Mouse (Mus musculus): ENCODE results near the gene Tbl1xr1. TPM values are rescaled to one million over a fixed set of nuclear protein-coding genes. Genes with fewer than 3 reads are reported as not detected.

Gene Tbl1xr1
- polyA plus RNA-seq, 1 experiment from 2014 or later, result 10.0 TPM

DNA sequence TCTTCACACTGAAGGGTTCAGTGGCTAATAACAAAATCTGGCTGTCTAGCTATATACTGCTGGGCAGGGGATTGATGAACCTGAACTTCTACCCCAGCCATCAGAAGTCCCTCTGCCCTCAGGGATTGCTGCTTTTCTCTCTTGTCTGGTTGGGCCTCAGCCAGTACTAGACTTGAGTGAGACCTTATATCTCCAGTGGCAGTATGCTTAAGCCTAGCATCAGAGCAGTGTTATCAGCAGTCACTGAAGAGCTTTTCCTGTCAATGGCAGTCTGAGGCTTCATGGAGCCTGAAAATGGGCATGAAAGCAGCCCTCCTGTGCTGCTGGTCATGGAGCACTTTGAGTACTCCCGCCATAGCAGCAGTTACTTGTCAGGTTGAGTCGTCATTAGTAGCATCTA lies 46.7 kb downstream of the Tbl1xr1 start:
- Histone ChIP-seq H3K27ac (no peak overlapping the region), H3K4me1 (replicated peaks) (peaks cover 29% of the 10 kb centered on the region)
- no peak for ATAC-seq (replicated peaks; ENCODE audit: insufficient number of reproducible peaks, insufficient read depth, low FRiP score, low read depth)

DNA sequence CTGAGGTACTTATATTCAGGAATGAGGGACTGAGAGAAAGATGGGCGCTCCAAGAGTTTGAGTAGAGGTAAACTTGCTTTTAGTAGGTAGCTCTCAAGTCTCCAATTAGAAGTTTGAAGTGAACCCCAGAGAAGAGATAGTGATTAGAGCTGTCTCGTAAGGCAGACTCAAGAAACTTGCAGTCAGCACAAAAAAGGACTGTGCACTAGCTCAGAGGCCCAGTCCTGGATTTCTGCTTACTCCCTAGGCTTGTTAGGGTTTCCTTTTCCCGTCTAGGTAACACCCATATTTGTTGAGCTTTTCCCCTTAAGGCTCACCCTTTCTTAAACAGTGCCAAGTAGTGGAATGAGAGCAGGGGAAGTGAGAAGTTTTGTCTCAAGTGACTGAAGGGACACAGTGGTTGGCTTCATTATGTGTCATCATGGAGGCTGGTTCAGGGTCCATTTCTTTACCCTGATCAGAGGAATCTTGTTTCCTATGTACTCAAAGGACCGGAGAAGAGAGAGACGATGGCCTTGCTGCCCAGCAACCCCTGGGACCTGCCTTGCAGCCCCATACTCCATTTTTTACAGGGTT lies 49.9 kb downstream of the Tbl1xr1 start:
- Histone ChIP-seq H3K4me3 (no peak overlapping the region), H3K36me3 (no peaks in the 10 kb centered on the region), H3K27me3 (no peaks in the 10 kb centered on the region), H3K4me2 (no peak overlapping the region), H3K27ac (no peak overlapping the region), H3K9ac (no peak overlapping the region), H3K9me3 (replicated peaks) (no peaks in the 10 kb centered on the region), H3K4me1 (replicated peaks) (peaks cover 30% of the 10 kb centered on the region)
- WGBS, result 87% methylated on average over 5 of the region's 5 CpGs
- ATAC-seq (replicated peaks; ENCODE audit: insufficient number of reproducible peaks, insufficient read depth, low FRiP score, low read depth), result no peak

More for the DNA sequence above, 46.7 kb downstream of the Tbl1xr1 start:
- no peaks in the 10 kb centered on the region for H3K27me3 ChIP-seq
- no peak overlapping the region for H3K9ac ChIP-seq
- no peak overlapping the region for H3K4me2 ChIP-seq
- H3K9me3 ChIP-seq (replicated peaks), result no peaks in the 10 kb centered on the region
- no peaks in the 10 kb centered on the region for H3K36me3 ChIP-seq
- WGBS, result 27% methylated on average over 2 of the region's 2 CpGs
- no peak overlapping the region for H3K4me3 ChIP-seq

DNA sequence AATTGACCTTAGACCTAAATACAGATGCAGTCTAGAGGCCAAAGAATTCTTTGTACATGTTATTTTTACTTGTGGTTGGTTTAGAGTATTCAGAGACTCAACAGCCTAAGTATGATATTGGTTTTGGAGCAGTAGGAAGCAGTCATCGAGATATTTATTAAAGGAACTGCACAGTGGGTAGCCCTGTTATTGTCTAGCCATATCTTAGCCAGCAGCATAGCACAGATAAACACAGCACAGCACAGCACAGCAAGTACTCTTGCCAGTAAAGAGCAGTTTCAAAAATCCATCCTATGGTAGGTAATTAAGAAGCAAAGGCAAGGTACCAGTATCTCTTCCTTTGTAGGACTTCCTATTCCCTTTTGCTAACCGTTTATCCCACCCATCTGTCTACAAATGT lies 54.8 kb downstream of the Tbl1xr1 start:
- no peaks in the 10 kb centered on the region for H3K27me3 ChIP-seq
- no peak overlapping the region for H3K4me2 ChIP-seq
- WGBS, result 76% methylated on average over 2 of the region's 2 CpGs

DNA sequence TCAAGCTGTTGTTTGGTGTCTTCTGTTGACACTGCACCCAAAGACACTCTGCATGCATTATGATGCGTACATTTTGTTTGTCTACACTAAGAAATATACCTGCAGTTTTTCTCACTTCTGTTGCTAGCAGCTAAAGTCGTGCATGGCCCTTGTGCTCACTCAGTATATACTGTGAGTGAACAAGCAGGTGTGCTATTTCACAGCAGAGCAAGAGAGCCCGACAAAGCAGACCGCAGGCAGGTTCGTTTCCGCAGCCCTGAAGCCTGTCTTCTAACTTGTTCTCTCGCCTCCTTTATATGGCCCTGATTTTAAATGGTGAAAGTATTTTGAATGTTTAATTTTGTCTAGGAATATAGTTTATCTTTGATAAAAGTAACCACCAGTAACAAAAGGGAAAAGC lies 57.2 kb downstream of the Tbl1xr1 start:
- no peak overlapping the region for H3K9ac ChIP-seq
- 92% methylated on average over 7 of the region's 7 CpGs for WGBS
- ATAC-seq (replicated peaks; ENCODE audit: insufficient number of reproducible peaks, insufficient read depth, low FRiP score, low read depth), result no peak
- H3K4me2 ChIP-seq, result no peak overlapping the region
- no peak overlapping the region for H3K4me3 ChIP-seq
- peaks cover 16% of the 10 kb centered on the region for H3K4me1 ChIP-seq (replicated peaks)
- H3K36me3 ChIP-seq, result no peaks in the 10 kb centered on the region
- no peak overlapping the region for H3K27ac ChIP-seq
- no peaks in the 10 kb centered on the region for H3K27me3 ChIP-seq
- H3K9me3 ChIP-seq (replicated peaks), result no peaks in the 10 kb centered on the region

More for the DNA sequence above, 54.8 kb downstream of the Tbl1xr1 start:
- H3K36me3 ChIP-seq, result no peaks in the 10 kb centered on the region
- H3K9ac ChIP-seq, result no peak overlapping the region
- H3K9me3 ChIP-seq (replicated peaks), result no peaks in the 10 kb centered on the region
- H3K4me3 ChIP-seq, result no peak overlapping the region
- no peak for ATAC-seq (replicated peaks; ENCODE audit: insufficient number of reproducible peaks, insufficient read depth, low FRiP score, low read depth)
- no peak overlapping the region for H3K27ac ChIP-seq
- peaks cover 9% of the 10 kb centered on the region for H3K4me1 ChIP-seq (replicated peaks)

DNA sequence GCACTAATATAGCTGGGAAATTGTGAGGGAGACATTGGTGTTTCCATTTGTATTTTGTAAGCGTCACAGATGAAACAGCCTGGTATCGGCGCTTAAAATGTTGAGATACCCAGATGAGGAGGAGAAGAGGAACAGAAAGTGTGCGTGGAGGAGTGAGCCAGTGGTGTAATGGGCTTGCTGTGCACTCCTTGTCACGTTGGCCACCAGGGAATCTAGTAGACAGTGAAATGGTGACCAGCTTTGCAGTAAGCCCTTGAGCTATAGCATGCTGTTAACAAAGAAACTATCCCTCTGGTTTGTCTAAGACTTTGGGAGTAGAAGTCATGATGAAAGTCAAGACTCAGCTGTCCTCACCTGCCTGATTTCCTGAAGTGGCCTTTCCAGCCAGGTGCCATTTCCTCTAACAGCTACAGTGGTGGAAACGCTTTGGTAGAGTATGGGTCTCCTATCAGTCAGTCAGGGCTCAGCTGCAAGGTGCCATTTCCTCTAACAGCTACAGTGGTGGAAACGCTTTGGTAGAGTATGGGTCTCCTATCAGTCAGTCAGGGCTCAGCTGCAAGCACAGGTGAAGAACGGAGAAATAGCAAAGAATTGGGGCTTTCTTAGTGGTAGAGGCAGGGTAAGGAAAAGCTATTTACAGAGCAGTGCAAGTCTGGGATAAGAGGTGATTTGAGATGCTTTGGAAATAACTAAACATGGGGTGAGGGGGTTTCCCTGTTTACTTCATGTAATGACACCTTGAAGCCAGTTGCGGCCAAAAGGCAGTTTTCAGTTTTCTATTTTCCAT lies 61.5 kb downstream of the Tbl1xr1 start:
- 0 out of 2 replicates have a peak overlapping the region, but pooled peaks have one; percentile 9 for H3K27ac ChIP-seq
- ATAC-seq (replicated peaks; ENCODE audit: insufficient number of reproducible peaks, insufficient read depth, low FRiP score, low read depth), result no peak
- no peaks in the 10 kb centered on the region for H3K27me3 ChIP-seq
- H3K4me2 ChIP-seq, result no peak overlapping the region
- no peaks in the 10 kb centered on the region for H3K36me3 ChIP-seq
- no peaks in the 10 kb centered on the region for H3K9me3 ChIP-seq (replicated peaks)
- WGBS, result 78% methylated on average over 9 of the region's 9 CpGs
- no peak overlapping the region for H3K4me3 ChIP-seq
- H3K9ac ChIP-seq, result no peak overlapping the region
- H3K4me1 ChIP-seq (replicated peaks), result peaks cover 7% of the 10 kb centered on the region; the same call in 1 of the 2 replicates

DNA sequence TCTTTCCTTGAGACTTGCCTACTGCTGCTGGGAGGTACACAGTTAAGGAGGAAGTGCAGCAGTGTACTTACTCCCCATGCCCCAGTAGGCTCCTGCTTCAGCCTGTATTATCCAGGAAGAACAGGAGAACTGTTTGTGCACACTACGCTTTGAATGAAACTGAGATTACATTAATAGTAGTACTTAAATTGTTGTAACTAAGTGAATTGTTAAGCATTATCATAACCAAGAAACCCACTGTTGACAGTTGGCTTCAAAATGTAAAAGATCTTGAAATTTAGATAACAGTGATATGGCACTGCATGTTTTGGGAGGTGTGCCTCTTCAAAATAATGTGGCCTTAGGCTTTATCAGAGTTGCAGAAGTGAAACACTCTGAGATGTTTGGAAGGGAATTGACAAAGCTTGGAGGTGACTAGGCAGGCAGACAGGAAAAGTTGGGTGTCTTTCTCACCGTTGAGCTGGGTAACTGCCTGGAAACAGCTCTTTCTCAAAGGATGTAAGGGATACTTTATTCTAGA lies 62.2 kb downstream of the Tbl1xr1 start:
- Histone ChIP-seq H3K9me3 (replicated peaks) (no peaks in the 10 kb centered on the region), H3K27ac (0 out of 2 replicates have a peak overlapping the region, but pooled peaks have one; percentile 9), H3K36me3 (no peaks in the 10 kb centered on the region), H3K4me2 (no peak overlapping the region), H3K4me1 (replicated peaks) (peaks cover 7% of the 10 kb centered on the region; the same call in 1 of the 2 replicates), H3K9ac (no peak overlapping the region), H3K4me3 (no peak overlapping the region), H3K27me3 (no peaks in the 10 kb centered on the region)
- ATAC-seq (replicated peaks; ENCODE audit: insufficient number of reproducible peaks, insufficient read depth, low FRiP score, low read depth), result no peak
- WGBS, result 50% methylated on average over 2 of the region's 2 CpGs

DNA sequence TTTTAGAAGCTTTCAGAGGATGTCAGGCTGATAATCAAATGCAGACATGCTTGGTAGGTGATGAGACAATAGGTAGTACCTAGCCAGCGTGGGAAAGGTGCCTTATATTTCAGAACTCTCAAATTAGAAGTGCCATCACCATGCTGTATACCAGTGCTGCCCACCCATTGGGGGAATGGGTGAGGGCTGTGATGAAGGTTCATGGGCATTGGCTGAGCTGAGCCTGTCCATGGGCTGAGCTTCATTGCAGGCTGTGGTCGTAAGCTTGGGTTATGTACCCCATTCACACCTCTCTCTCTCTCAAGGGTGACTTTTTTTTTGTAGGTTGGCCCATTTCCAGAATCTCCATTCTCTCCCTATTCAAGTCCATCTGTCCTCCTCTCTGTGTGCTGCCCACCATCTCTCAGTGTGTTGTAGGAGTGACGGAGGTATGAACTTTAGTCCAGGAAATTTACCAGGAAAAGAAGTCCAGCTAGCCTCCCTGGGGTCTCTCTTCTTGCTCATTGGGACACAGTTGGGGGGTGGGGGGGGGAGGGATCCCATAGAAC lies 63.7 kb downstream of the Tbl1xr1 start:
- H3K9ac ChIP-seq, result no peak overlapping the region
- no peaks in the 10 kb centered on the region for H3K27me3 ChIP-seq
- 74% methylated on average over 3 of the region's 3 CpGs for WGBS
- no peak overlapping the region for H3K27ac ChIP-seq
- H3K4me3 ChIP-seq, result no peak overlapping the region
- no peaks in the 10 kb centered on the region for H3K9me3 ChIP-seq (replicated peaks)
- H3K4me2 ChIP-seq, result no peak overlapping the region
- peaks cover 13% of the 10 kb centered on the region; the same call in 1 of the 2 replicates for H3K4me1 ChIP-seq (replicated peaks)
- no peak for ATAC-seq (replicated peaks; ENCODE audit: insufficient number of reproducible peaks, insufficient read depth, low FRiP score, low read depth)
- no peaks in the 10 kb centered on the region for H3K36me3 ChIP-seq

DNA sequence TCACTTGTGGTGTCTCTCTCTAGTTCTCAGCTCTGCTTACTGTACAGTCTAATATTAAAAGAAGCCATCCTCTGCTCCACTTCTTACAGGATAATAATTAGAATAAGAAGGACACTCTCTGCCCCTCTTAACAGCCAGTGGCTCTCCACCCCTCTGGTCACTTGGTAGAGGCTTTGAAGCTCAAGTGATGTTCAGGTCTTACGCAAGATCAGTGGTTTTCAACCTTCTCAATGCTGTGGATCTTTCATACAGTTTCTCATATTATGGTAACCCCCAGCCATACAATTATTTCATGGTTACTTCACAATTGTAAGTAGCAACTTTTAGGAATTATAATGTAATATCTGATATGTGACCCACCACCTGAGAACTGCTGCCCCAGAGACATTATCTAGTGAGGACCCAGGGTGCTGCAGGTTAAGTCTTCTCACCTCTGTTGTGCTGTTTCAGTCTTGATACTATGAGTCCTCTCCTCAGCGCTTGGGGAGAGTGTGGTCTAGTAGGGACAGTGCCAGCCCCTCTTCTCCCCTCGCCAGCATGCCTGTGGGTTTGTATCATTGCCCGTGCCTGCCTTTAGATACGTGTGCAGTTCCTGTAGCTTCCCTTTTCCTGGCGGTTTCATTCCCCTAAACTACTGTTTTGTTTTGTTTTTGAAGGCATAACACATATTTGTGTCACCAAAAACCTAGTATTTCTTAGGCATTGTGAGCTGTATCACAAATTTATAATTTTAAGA lies 65.7 kb downstream of the Tbl1xr1 start:
- Histone ChIP-seq H3K27ac (no peak overlapping the region), H3K4me2 (no peak overlapping the region), H3K9ac (no peak overlapping the region), H3K27me3 (no peaks in the 10 kb centered on the region), H3K36me3 (no peaks in the 10 kb centered on the region), H3K4me3 (no peak overlapping the region), H3K4me1 (replicated peaks) (peaks cover 13% of the 10 kb centered on the region; the same call in 1 of the 2 replicates), H3K9me3 (replicated peaks) (no peaks in the 10 kb centered on the region)
- 84% methylated on average over 6 of the region's 6 CpGs for WGBS
- no peak for ATAC-seq (replicated peaks; ENCODE audit: insufficient number of reproducible peaks, insufficient read depth, low FRiP score, low read depth)

DNA sequence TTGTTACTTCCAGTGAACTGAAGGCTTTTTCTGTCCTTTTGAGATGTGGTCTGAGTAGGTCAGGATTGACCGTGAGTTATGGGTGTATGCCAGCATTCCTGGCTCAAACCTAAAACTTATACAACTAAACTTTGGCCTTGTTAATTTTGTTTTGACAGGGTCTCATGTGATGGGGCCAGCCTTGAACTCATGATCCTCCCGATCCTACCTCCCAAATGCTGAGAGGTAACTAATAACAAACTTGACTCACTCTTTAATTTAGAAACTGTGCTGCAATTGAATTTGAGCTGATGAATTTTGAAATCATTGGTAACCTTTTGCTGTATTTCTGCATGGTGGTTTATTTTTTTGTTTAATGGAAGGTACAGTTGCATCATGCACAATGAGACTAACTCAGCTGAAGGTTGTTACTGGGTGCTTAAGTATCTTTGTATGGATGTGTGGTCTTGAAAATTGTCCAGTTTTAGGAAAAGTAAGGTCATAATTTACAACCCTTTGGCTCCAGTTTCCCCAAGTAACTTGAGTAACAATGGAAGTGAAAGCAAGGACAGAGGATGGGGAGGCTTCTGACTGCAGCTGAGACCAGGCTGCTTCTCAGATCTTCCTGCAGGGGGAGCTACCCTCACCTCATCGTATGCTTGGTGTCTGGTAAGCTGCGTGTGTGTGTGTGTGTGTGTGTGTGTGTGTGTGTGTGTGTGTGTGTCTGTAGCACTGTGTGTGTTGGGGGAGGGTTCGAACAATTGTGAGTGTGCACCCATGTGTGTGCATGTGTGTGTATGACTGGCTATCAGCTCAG lies 66.6 kb downstream of the Tbl1xr1 start:
- no peak for ATAC-seq (replicated peaks; ENCODE audit: insufficient number of reproducible peaks, insufficient read depth, low FRiP score, low read depth)
- 76% methylated on average over 5 of the region's 5 CpGs for WGBS
- H3K36me3 ChIP-seq, result no peaks in the 10 kb centered on the region

DNA sequence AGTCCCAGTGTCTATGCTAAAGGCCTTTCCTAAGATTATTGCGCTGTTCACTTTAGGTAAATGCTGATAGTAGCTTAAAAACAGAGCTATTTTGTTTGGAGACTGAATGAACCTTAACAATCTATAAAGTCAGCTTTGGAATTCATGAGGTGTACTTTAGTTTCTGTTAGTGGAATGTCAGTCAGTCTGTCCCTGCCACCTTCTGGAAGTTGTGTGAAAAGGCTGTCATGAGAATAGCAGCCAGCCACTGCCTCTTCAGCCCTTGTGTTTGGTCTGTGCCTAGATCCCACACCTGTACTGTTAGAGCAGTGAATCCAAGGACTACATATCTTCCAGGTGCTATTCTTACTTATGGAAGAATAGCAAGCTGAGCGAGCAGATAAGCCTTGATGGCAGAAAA lies 67.8 kb downstream of the Tbl1xr1 start:
- WGBS, result 86% methylated on average over 2 of the region's 2 CpGs
- peaks cover 6% of the 10 kb centered on the region; the same call in 1 of the 2 replicates for H3K4me1 ChIP-seq (replicated peaks)
- H3K27me3 ChIP-seq, result no peaks in the 10 kb centered on the region
- no peak overlapping the region for H3K27ac ChIP-seq
- H3K9me3 ChIP-seq (replicated peaks), result no peaks in the 10 kb centered on the region
- no peak overlapping the region for H3K4me2 ChIP-seq
- no peak overlapping the region for H3K9ac ChIP-seq
- H3K36me3 ChIP-seq, result no peaks in the 10 kb centered on the region
- no peak for ATAC-seq (replicated peaks; ENCODE audit: insufficient number of reproducible peaks, insufficient read depth, low FRiP score, low read depth)
- no peak overlapping the region for H3K4me3 ChIP-seq

More for the DNA sequence above, 66.6 kb downstream of the Tbl1xr1 start:
- Histone ChIP-seq H3K9me3 (replicated peaks) (no peaks in the 10 kb centered on the region), H3K27ac (no peak overlapping the region), H3K27me3 (no peaks in the 10 kb centered on the region), H3K4me2 (no peak overlapping the region), H3K4me3 (no peak overlapping the region), H3K4me1 (replicated peaks) (peaks cover 11% of the 10 kb centered on the region; the same call in 1 of the 2 replicates), H3K9ac (no peak overlapping the region)

Data from heart, embryonic 15.5 days (tissue).